Mouse (Mus musculus) activated CD4-positive, CD25-positive, alpha-beta regulatory T cell, adult 4 months (primary cell): ENCODE results near the gene Uaca. TPM values are rescaled to one million over a fixed set of nuclear protein-coding genes. Genes with fewer than 3 reads are reported as not detected.
"Not testable (repeated sequence)": the region's sequence is repeated elsewhere in the genome, so short reads cannot be mapped to it uniquely, and the experiment has no call there.

Experiments
- ATAC-seq: one replicate; pipeline ENCODE4 v1.8.0; 2017
- polyA plus RNA-seq, 2 experiments: library from polyadenylated mRNA; unstranded; fragments of 100-300 nt; shearing (Covaris generic); gene quantifications; one replicate each; pipeline ENCODE4 v1.2.1; 2017

Gene Uaca
- polyA plus RNA-seq, 2 experiments from 2014 or later = not detected

DNA sequence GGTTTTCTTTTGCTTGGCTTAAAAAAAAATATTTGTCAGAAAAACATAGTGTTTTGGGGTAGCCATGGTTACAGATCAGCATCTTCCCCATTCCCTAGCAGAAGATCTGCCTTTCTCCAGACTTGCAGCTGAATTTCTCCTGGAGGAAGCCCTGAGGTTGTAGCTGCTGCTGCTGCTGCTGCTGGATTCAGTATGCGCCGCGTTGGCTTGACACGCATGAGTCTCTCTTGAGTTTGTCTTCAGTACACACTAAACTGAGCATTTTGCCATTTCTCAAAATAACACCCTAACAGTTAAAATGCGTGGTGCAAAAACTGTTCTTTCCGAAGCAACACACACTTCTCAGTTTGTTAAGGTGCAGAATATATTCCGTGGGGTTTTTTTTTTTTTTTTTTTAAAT is 1.7 kb downstream of the Uaca start:
- ATAC-seq = no peak

- no peak for ATAC-seq
These were observed 2.8 kb downstream of the Uaca start for GRCm38 (mm10) chr9:60797126-60797525.

DNA sequence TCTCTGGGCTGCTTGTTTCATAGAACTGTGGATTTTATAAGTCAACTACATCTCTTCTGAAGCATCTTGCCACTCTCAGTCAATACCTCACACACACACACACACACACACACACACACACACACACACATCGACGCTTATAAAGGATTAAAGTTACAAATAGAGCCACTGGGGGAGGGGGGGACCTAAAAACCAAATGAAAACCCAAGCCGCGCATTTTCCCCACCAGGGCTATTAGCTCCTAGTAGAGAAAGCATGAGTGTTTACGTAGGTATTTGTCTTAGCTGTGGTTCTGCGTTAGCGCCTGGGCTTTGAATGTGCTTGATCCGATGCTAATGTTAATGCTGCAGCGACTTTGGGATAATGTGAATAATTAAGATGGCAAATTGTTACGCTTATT is 4.7 kb downstream of the Uaca start:
- no peak for ATAC-seq

GRCm38 (mm10) chr9:60800663-60801382 is 6.5 kb downstream of the Uaca start:
- no peak for ATAC-seq

DNA sequence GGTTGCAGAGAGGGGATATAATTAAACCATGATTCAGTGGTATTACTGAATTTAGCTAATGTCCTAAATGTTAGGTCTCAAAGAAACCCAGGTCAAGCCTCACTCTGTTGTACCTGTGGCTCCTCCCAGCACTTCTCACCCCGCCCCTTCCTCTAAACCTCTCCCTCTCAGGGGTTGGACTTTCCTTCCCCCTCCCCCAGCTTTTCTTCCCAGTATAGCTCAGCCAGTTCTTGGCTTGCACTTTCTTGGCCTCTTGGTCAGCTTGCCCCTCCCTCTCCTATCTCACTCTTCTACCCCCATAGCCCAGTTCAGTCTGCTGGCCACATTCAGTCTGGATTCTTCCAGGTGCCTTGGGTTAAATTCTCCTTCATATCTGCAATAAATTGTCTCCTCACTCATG is 7.4 kb downstream of the Uaca start:
- ATAC-seq = no peak

- ATAC-seq = no peak
These were observed 8.0 kb downstream of the Uaca start for GRCm38 (mm10) chr9:60802341-60802740.

GRCm38 (mm10) chr9:60806021-60806420 is 11.7 kb downstream of the Uaca start:
- ATAC-seq = no peak

GRCm38 (mm10) chr9:60807996-60808395 is 13.7 kb downstream of the Uaca start:
- ATAC-seq = no peak

- no peak for ATAC-seq
These were observed 19.0 kb downstream of the Uaca start for GRCm38 (mm10) chr9:60813139-60813880.

DNA sequence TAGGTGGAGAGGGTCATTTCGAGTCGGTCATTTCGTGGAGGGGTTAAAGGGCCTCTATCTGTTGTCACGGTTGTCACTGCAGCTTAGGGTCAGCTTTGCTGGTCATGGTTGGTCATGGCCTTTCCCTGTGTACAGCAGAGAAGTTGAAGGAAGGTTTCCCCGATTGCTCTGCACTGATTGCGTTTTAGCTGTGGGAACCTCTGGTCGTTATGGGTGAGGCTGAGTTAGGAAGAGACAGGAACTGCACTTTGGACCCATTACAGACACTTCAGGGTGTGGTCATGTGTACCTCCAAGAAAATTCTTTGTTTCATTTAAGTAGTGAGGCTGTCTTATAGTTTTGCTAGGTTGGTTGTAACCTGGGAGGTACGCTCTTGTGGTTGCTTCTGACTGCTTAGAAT is 21.2 kb downstream of the Uaca start:
- ATAC-seq = no peak

GRCm38 (mm10) chr9:60817585-60817984 is 23.2 kb downstream of the Uaca start:
- no peak for ATAC-seq

DNA sequence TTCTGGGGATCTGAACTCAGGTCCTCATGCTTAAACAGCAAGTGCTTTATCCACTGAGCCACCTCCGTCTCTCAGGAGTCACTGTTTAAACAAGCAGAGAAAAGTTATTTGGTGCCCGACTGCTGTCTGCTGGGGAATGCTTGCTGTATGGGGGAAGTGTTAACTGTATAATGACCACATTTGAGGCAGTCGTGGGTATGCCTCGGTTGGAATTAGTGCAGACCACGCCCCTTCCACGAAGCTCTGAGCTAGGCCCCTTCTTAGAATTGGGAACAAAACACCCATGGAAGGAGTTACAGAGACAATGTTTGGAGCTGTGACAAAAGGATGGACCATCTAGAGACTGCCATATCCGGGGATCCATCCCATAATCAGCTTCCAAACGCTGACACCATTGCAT is 24.2 kb downstream of the Uaca start:
- not testable (repeated sequence) for ATAC-seq

GRCm38 (mm10) chr9:60819340-60819739 is 25.0 kb downstream of the Uaca start:
- ATAC-seq = no peak

DNA sequence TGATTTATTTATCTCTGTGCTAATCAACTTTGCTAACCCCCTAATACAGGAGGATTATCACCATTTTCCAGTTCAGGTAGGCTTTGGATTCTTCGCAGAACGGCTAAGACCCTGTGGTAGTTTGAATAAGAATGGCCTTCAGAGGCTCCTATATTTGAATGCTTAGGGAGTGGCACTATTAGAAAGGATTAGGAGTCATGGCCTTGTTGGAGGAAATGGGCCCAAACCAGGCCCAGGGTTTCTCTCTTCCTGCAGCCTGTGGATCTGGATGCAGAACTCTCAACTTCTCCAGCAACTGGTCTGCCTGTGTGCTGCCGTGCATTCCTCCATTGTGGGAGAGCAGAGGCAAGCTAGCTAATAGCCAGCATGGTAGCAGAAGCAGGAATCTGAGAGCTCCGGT is 27.2 kb downstream of the Uaca start:
- ATAC-seq = no peak

GRCm38 (mm10) chr9:60822681-60823080 is 28.3 kb downstream of the Uaca start:
- no peak for ATAC-seq

DNA sequence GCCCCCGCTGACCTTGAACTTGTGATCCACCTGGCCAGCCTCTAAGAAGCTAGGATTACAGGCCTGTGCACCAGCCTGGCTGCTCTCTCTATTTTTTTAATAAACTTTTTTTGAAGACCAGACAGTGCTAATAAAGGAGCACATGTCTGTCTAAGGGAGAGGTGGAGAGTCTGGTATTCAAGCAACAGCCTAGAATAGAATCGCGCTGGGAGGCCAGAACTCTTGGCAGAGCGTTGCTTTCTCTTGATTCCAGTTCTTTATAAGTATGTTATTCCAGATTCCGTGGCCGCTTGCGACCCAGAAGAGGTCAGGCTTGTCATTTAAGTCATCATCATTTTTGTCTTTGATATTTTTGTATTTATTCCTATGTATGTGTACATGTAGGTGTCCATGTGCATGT is 31.2 kb downstream of the Uaca start:
- no peak for ATAC-seq

DNA sequence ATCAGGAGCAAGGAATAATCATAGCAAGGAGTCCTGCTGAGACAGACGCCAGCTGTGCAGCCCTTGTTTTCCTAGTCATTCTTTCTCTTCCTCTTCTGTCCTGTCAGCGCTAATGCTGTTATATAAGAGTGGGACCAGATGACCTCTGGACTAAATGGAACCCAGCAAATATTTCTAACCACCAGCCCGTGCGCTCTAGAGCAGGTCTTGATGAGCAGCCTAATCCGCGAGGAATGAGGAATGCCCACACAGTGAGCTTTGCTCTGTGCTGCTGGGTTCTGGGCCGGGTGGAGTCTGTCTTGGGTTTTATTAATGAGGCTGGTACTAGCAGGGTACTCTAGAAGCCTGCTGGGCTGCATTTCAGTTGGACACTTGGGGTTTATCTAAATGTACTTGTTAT is 32.4 kb downstream of the Uaca start:
- ATAC-seq = no peak

DNA sequence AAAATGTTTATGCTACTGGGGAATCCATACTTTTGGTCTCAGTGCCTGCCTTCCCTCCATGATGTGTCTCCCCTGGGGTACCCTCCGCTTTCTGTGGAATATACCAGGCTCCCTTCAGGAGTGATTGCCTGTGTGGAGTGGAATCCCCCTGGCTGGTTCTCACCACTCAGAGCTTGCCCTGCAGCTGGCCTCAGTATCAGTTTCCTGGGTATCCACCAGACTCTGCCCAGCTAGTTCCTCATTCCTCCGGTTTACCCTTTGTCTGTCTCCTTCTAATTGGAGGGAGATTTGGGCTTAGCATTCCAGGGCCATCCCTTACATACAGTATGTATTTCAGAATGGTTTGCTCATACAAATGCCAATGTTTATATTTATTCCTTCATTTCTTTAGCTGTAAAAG is 33.9 kb downstream of the Uaca start:
- ATAC-seq = no peak

GRCm38 (mm10) chr9:60829610-60830009 is 35.3 kb downstream of the Uaca start:
- no peak for ATAC-seq

DNA sequence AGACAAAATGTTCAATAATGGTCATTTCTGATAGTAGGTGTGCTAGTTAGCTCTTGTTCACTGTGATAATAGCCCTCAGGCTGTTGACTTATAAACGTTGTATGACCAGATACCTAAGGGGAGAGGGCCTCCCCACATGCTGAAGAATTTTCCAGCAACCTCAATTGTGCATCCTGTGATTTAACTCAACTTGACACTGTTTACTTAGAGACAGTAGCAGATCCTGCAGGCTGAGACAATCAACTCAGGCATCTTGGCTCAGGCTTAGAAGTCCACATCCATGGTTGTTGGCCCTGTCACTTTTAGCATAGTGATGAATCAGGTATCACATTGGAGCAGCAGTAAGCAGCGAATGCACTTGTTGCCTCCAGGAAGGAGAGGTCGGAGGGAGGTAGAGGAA is 35.7 kb downstream of the Uaca start:
- no peak for ATAC-seq

GRCm38 (mm10) chr9:60832233-60832632 is 37.9 kb downstream of the Uaca start:
- no peak for ATAC-seq

GRCm38 (mm10) chr9:60836151-60836550 is 41.8 kb downstream of the Uaca start:
- no peak for ATAC-seq

DNA sequence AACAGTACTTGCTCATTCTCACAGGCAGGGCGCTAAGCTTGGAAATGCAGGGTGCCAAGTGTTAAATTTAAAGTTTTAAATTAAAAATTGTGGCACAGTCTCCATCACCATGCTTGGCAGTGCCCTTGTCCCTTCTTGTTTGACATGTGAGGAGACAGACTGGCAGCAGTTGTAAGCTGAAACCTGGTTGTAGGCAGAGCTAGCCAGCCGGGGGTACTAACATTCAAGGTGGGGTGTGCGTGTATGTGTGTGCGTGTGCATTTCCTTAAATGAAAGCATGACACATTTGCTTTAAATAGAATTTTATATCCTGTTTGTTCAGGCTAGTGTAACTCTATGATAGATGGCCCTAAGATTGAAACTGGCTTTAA is 42.7 kb downstream of the Uaca start:
- no peak for ATAC-seq

GRCm38 (mm10) chr9:60837449-60838141 is 43.3 kb downstream of the Uaca start:
- ATAC-seq = no peak
